ENCODE assay signal across 8 mouse cellular contexts in the genomic region with DNA sequence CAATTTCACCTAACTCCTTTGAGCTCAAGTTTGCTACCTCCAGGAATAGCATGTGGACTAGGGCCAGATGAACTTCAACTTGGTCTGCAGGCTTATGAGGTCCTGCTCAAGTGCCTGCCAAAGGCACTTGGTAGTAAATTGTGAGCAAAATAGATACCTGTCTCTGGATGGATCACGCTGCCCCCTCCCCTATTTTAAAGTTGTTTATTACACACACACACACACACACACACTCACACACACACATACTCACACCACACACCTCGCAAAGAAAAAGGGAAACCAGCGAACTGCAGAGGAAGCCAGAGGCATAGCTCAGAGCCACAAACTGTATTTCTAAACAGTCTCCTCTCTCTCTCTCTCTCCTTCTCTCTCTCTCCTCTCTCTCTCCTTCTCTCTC. TPM values are rescaled to one million over a fixed set of nuclear protein-coding genes. Genes with fewer than 3 reads are reported as not detected.
DNase-seq lines count a peak whose midpoint lies in the region; ATAC-seq and TF ChIP-seq lines count a peak whose summit lies in the region.

No protein-coding gene starts in this region.

- no peak for TF ChIP-seq CTCF in lung, embryonic 14.5 days (IDR thresholded peaks at IDR 0.05; ENCODE audit: low read depth)
- TF ChIP-seq CTCF in liver, postnatal 0 days (IDR thresholded peaks at IDR 0.05; ENCODE audit: low read depth), result no peak

- H3K27me3 ChIP-seq in lung, embryonic 14.5 days (ENCODE audit: insufficient read depth, low read length), result peaks cover 19% of the 10 kb centered on the region
- H3K27me3 ChIP-seq in hindbrain, embryonic 11.5 days (ENCODE audit: control insufficient read depth, insufficient read depth, low read length), result peaks cover 35% of the 10 kb centered on the region
- no peaks in the 10 kb centered on the region for H3K27me3 ChIP-seq in liver, postnatal 0 days (ENCODE audit: insufficient read depth, low read length)

- 7% methylated on average over 3 of the region's 3 CpGs for WGBS in lung, embryonic 14.5 days
- 8% methylated on average over 3 of the region's 3 CpGs for WGBS in hindbrain, embryonic 11.5 days
- WGBS in liver, postnatal 0 days (ENCODE audit: insufficient replicate concordance), result 10% methylated on average over 3 of the region's 3 CpGs

- H3K9me3 ChIP-seq in lung, embryonic 14.5 days (ENCODE audit: low read depth, low read length), result no peaks in the 10 kb centered on the region
- no peaks in the 10 kb centered on the region for H3K9me3 ChIP-seq in hindbrain, embryonic 11.5 days (ENCODE audit: control insufficient read depth, low read length)
- no peaks in the 10 kb centered on the region for H3K9me3 ChIP-seq in liver, postnatal 0 days (ENCODE audit: low read length)

- no peak for ATAC-seq in lung, embryonic 14.5 days (ENCODE audit: insufficient read depth)
- ATAC-seq in hindbrain, embryonic 11.5 days (ENCODE audit: low FRiP score), result no peak
- ATAC-seq in liver, postnatal 0 days, result no peak
- no peak for ATAC-seq in megakaryocyte progenitor cell, adult 5-6 weeks (replicated peaks; ENCODE audit: poor library complexity)

- H3K4me3 ChIP-seq in lung, embryonic 14.5 days (ENCODE audit: low read depth, low read length), result peak overlapping the region; percentile 75
- H3K4me3 ChIP-seq in hindbrain, embryonic 11.5 days (ENCODE audit: low read depth, low read length), result no peak overlapping the region
- peak overlapping the region; percentile 78 for H3K4me3 ChIP-seq in liver, postnatal 0 days (ENCODE audit: low read depth, low read length)

- no peak for DNase-seq in lung, embryonic 14.5 days
- DNase-seq in lung, postnatal 4 days, result no peak
- peak; percentile 38 to 41 for DNase-seq in cerebellum, postnatal 25 days
- DNase-seq in hindbrain, embryonic 11.5 days (ENCODE audit: low spot score), result peak; percentile 21
- DNase-seq in liver, postnatal 0 days, result no peak
- no peak for DNase-seq in right cerebral cortex, postnatal 25 days
- DNase-seq in ovary, postnatal 10 days (ENCODE audit: low spot score), result no peak

- no peaks in the 10 kb centered on the region for H3K36me3 ChIP-seq in lung, embryonic 14.5 days (ENCODE audit: insufficient read depth)
- H3K36me3 ChIP-seq in hindbrain, embryonic 11.5 days (ENCODE audit: control insufficient read depth, insufficient read depth, low read length), result no peaks in the 10 kb centered on the region
- H3K36me3 ChIP-seq in liver, postnatal 0 days (replicated peaks; ENCODE audit: insufficient read depth, low read length), result no peaks in the 10 kb centered on the region

- no peak overlapping the region for H3K27ac ChIP-seq in lung, embryonic 14.5 days (ENCODE audit: low read depth)
- H3K27ac ChIP-seq in hindbrain, embryonic 11.5 days (ENCODE audit: low read depth, low read length), result no peak overlapping the region
- peak overlapping the region; percentile 100 for H3K27ac ChIP-seq in liver, postnatal 0 days (ENCODE audit: low read depth)

- TF ChIP-seq EP300 in liver, postnatal 0 days (IDR thresholded peaks at IDR 0.05; ENCODE audit: low read depth), result no peak

- peaks cover 4% of the 10 kb centered on the region; the same call in 1 of the 2 replicates for H3K4me1 ChIP-seq in lung, embryonic 14.5 days (ENCODE audit: insufficient read depth)
- peaks cover 6% of the 10 kb centered on the region for H3K4me1 ChIP-seq in hindbrain, embryonic 11.5 days (replicated peaks; ENCODE audit: control insufficient read depth, insufficient read depth, low read length)
- peaks cover 9% of the 10 kb centered on the region for H3K4me1 ChIP-seq in liver, postnatal 0 days (ENCODE audit: insufficient read depth)

- H3K9ac ChIP-seq in lung, embryonic 14.5 days, result no peak overlapping the region
- H3K9ac ChIP-seq in hindbrain, embryonic 11.5 days (ENCODE audit: low read depth, low read length), result no peak overlapping the region
- peak overlapping the region; percentile 98 for H3K9ac ChIP-seq in liver, postnatal 0 days (replicated peaks)

- H3K4me2 ChIP-seq in lung, embryonic 14.5 days, result peak overlapping the region; percentile 93
- no peak overlapping the region; the same call in 1 of the 2 replicates for H3K4me2 ChIP-seq in hindbrain, embryonic 11.5 days (replicated peaks; ENCODE audit: low read depth, low read length)
- peak overlapping the region; percentile 80 for H3K4me2 ChIP-seq in liver, postnatal 0 days (ENCODE audit: low read depth, low read length)

RNA-seq across cellular contexts. Expression of gene Gm37419, which starts 2.1 kb away (rescaled TPM):
- not detected in 2 replicates for polyA plus RNA-seq in lung, embryonic 14.5 days (2014; fragmentation: Nextera tagmentation; extraction: Ambion mirVana)
- polyA plus RNA-seq in hindbrain, embryonic 11.5 days (2014; fragmentation: Nextera tagmentation; extraction: Ambion mirVana), result not detected in 2 replicates
- not detected in 2 replicates for polyA plus RNA-seq in liver, postnatal 0 days (2015; fragmentation: Nextera tagmentation; extraction: Ambion mirVana)
- not detected in 2 replicates for total RNA-seq in megakaryocyte progenitor cell, adult 5-6 weeks (2015)
- not detected in 2 replicates for total RNA-seq in megakaryocyte progenitor cell, adult 5-6 weeks (2017)

RNA-seq across cellular contexts. Expression of gene Bcl6, which starts 2.5 kb away (rescaled TPM):
- 1.1 and 1.2 TPM in 2 replicates for polyA plus RNA-seq in lung, embryonic 14.5 days (2014; fragmentation: Nextera tagmentation; extraction: Ambion mirVana)
- 0.06 and 0.11 TPM in 2 replicates for polyA plus RNA-seq in hindbrain, embryonic 11.5 days (2014; fragmentation: Nextera tagmentation; extraction: Ambion mirVana)
- 0.46 and 0.69 TPM in 2 replicates for polyA plus RNA-seq in liver, postnatal 0 days (2015; fragmentation: Nextera tagmentation; extraction: Ambion mirVana)
- 4.1 and 6.9 TPM in 2 replicates for total RNA-seq in megakaryocyte progenitor cell, adult 5-6 weeks (2015)
- 2.4 and 3.2 TPM in 2 replicates for total RNA-seq in megakaryocyte progenitor cell, adult 5-6 weeks (2017)

RNA-seq across cellular contexts. Expression of gene Rtp2, which starts 54.0 kb away (rescaled TPM):
- polyA plus RNA-seq in lung, embryonic 14.5 days (2014; fragmentation: Nextera tagmentation; extraction: Ambion mirVana), result not detected in 2 replicates
- polyA plus RNA-seq in hindbrain, embryonic 11.5 days (2014; fragmentation: Nextera tagmentation; extraction: Ambion mirVana), result not detected in 2 replicates
- polyA plus RNA-seq in liver, postnatal 0 days (2015; fragmentation: Nextera tagmentation; extraction: Ambion mirVana), result not detected in 2 replicates
- not detected in 2 replicates for total RNA-seq in megakaryocyte progenitor cell, adult 5-6 weeks (2015)
- not detected in 2 replicates for total RNA-seq in megakaryocyte progenitor cell, adult 5-6 weeks (2017)

Comparison
In these comparisons a context has a peak if more than half of its experiments do, and no peak if none do; other contexts are left out.
1. DNase-seq: peak in cerebellum, postnatal 25 days (2 of 2) and hindbrain, embryonic 11.5 days (single experiment); none in lung, embryonic 14.5 days (single experiment), lung, postnatal 4 days (0 of 2), liver, postnatal 0 days (single experiment), right cerebral cortex, postnatal 25 days (single experiment) and ovary, postnatal 10 days (single experiment).